Mouse (Mus musculus) thymus, adult 2 months (tissue): ENCODE data around the gene Tmem259. TPM values are rescaled to one million over a fixed set of nuclear protein-coding genes. Genes with fewer than 3 reads are reported as not detected.

Experiments
- DNase-seq: peaks from one replicate; pipeline ENCODE4 v3.0.0; 2021
- H3K27ac ChIP-seq: fragments of 200-500 bp; 2 replicates; pipeline ENCODE4 v1.5.1; 2012; ENCODE audit warnings: low read length, control low read depth; ENCODE audit not compliant: control insufficient read depth, insufficient read depth
- H3K27me3 ChIP-seq: fragments of 200-500 bp; 2 replicates; pipeline ENCODE4 v1.6.1; 2012; ENCODE audit warnings: mild to moderate bottlenecking, low read length, moderate library complexity, mixed read lengths; ENCODE audit not compliant: control insufficient read depth, insufficient read depth
- H3K36me3 ChIP-seq: fragments of 200-500 bp; 2 replicates; pipeline ENCODE4 v1.6.1; 2012; ENCODE audit warnings: mild to moderate bottlenecking, low read length, moderate library complexity; ENCODE audit not compliant: control insufficient read depth, insufficient read depth
- H3K4me1 ChIP-seq: fragments of 200-500 bp; replicated peaks from 2 replicates; pipeline ENCODE4 v1.6.1; 2012; ENCODE audit warnings: low read length; ENCODE audit not compliant: control insufficient read depth, insufficient read depth
- H3K4me3 ChIP-seq: fragments of 200-500 bp; 2 replicates; pipeline ENCODE4 v1.5.1; 2012; ENCODE audit warnings: mild to moderate bottlenecking, low read length, control low read depth, moderate library complexity; ENCODE audit not compliant: control insufficient read depth, insufficient read depth
- CTCF ChIP-seq: fragments of 200-500 bp; IDR thresholded peaks from 2 replicates; pipeline ENCODE4 v1.5.1; 2012; ENCODE audit warnings: mild to moderate bottlenecking, control low read depth, low read length, moderate library complexity, borderline replicate concordance; ENCODE audit not compliant: control insufficient read depth, poor library complexity, insufficient read depth; ENCODE audit errors: extremely low read depth
- POLR2A ChIP-seq: fragments of 200-500 bp; IDR thresholded peaks from 2 replicates; pipeline ENCODE4 v1.6.1; 2012; ENCODE audit warnings: mild to moderate bottlenecking, low read length, control low read depth, moderate library complexity; ENCODE audit not compliant: control insufficient read depth, poor library complexity, insufficient read depth; ENCODE audit errors: extremely low read depth
- WGBS: fragments of 180-500 bp; shearing (Covaris S2); methylation state at CpG from one replicate; pipeline ENCODE4 v1.1.7; 2018; 5-methylcytosine and 5-hydroxymethylcytosine counted together
- polyA plus RNA-seq: library from polyadenylated mRNA; depleted of rRNA; stranded (reverse); fragments of >200 nt; gene quantifications from 2 replicates; pipeline ENCODE4 v1.2.3, GENCODE M21; 2012

Tmem259 gene
- polyA plus RNA-seq, 1 experiment, result 566 TPM

DNA sequence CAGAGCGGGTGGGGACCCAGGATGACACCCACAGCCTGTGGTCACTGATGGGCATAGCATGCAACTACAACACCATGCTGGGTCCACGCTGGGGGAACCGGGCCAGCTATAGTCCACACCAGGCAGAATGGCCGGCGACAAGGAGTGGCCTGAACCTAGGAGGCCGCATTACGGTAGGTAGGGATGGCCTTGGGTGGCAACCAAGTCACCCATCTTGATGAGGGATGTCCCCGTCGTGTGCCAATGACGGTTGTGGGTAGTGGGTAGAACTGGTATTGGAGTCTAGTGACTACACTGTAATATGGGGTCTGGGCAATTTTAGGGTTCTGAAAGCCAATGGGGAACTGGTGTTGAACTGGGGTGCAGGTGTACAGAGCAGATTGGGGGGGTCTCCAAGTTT, 32.8 kb upstream of the Tmem259 start:
- DNase-seq, result no peak
- peaks cover 38% of the 10 kb centered on the region for H3K36me3 ChIP-seq
- H3K27ac ChIP-seq, result peak overlapping the region; percentile 86
- H3K4me3 ChIP-seq, result peak overlapping the region; percentile 83
- WGBS, result 2% methylated on average over 10 of the region's 10 CpGs
- peaks cover 44% of the 10 kb centered on the region for H3K4me1 ChIP-seq
- H3K27me3 ChIP-seq, result no peaks in the 10 kb centered on the region
- no peak for TF ChIP-seq CTCF
- TF ChIP-seq POLR2A, result no peak

GRCm38 (mm10) chr10:80016511-80016910, 32.4 kb upstream of the Tmem259 start, which contains the start of gene Arhgap45:
Gene Arhgap45 (plus strand): TSS chr10:80016653.
- peaks cover 41% of the 10 kb centered on the region for H3K4me1 ChIP-seq
- peak within 1 kb of the TSS; percentile 99 for H3K27ac ChIP-seq
- WGBS, result 3% methylated on average over 11 of the region's 11 CpGs
- peak; percentile 98 for TF ChIP-seq POLR2A
- TF ChIP-seq CTCF, result no peak
- H3K27me3 ChIP-seq, result no peaks in the 10 kb centered on the region
- H3K36me3 ChIP-seq, result peaks cover 35% of the 10 kb centered on the region
- DNase-seq, result peak; percentile 91
- peak within 1 kb of the TSS; percentile 83 for H3K4me3 ChIP-seq

- H3K36me3 ChIP-seq, result peaks cover 32% of the 10 kb centered on the region
- H3K27me3 ChIP-seq, result no peaks in the 10 kb centered on the region
- H3K4me1 ChIP-seq, result peaks cover 32% of the 10 kb centered on the region
- H3K27ac ChIP-seq, result no peak overlapping the region
- 94% methylated on average over 10 of the region's 10 CpGs for WGBS
- TF ChIP-seq POLR2A (no peak), CTCF (no peak)
- no peak overlapping the region for H3K4me3 ChIP-seq
- DNase-seq, result peak; percentile 16
Measured at GRCm38 (mm10) chr10:80015583-80015982, 31.5 kb upstream of the Tmem259 start.

DNA sequence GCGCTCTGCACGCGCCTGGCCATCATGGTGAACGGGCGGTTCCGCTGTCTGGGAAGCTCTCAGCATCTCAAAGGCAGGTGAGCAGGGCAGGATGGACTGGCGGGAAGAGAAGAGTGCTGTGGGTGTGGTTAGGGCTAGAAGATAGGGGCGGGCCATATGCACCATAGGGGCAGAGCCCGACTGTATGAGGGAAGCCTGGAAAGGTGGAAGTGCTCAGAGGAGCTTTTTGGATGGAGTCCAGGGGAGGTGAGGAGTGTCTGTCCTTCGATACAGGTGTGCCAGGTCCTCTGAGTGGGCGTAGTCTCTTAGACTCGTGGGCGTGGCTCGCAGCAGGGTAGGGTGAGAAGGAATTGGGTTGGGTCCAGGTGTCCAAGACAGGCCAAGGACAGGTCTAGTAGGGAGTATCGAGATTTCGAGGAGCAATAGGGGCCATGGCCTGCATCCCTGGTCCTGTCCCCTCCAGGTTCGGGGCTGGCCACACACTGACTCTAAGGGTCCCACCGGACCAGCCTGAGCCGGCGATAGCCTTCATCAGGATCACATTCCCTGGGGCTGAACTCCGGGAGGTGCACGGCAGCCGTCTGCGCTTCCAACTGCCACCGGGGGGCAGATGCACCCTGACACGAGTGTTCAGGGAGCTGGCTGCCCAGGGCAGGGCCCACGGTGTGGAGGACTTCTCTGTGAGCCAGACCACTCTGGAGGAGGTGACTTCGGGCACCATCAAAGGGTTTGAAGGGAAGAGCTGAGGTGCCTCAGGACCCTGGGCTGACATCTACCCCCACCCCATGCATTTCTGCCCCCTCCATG, 30.6 kb upstream of the Tmem259 start:
- H3K27ac ChIP-seq, result no peak overlapping the region
- peaks cover 23% of the 10 kb centered on the region for H3K4me1 ChIP-seq
- peaks cover 29% of the 10 kb centered on the region for H3K36me3 ChIP-seq
- no peaks in the 10 kb centered on the region for H3K27me3 ChIP-seq
- TF ChIP-seq CTCF (peak; percentile 70), POLR2A (no peak)
- no peak overlapping the region for H3K4me3 ChIP-seq
- 82% methylated on average over 28 of the region's 28 CpGs for WGBS
- peak; percentile 61 for DNase-seq

DNA sequence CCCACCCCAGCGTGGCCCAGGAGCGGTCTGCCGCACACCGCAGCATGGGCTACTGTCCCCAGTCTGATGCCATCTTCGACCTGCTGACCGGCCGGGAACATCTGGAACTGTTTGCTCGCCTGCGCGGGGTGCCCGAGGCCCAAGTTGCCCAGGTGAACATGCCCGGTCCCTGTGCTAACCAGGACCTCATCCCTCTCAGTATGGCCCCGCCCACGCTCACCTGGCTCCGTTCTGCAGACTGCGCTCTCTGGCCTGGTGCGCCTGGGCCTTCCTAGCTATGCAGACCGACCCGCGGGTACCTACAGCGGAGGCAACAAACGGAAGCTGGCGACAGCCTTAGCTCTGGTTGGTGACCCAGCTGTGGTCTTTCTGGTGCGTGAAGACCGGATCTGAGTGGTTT, 29.5 kb upstream of the Tmem259 start:
- Histone ChIP-seq H3K27ac (no peak overlapping the region), H3K27me3 (no peaks in the 10 kb centered on the region), H3K36me3 (peaks cover 19% of the 10 kb centered on the region), H3K4me3 (no peak overlapping the region), H3K4me1 (peaks cover 14% of the 10 kb centered on the region)
- TF ChIP-seq CTCF (no peak), POLR2A (no peak)
- no peak for DNase-seq
- 97% methylated on average over 25 of the region's 25 CpGs for WGBS

- 95% methylated on average over 6 of the region's 6 CpGs for WGBS
- Histone ChIP-seq H3K36me3 (peaks cover 14% of the 10 kb centered on the region; the same call in 1 of the 2 replicates), H3K4me1 (peaks cover 14% of the 10 kb centered on the region)
Measured at GRCm38 (mm10) chr10:80011740-80012139, 27.6 kb upstream of the Tmem259 start.

More at GRCm38 (mm10) chr10:80011740-80012139, 27.6 kb upstream of the Tmem259 start:
- DNase-seq, result no peak
- TF ChIP-seq CTCF (no peak), POLR2A (no peak)
- no peak overlapping the region for H3K4me3 ChIP-seq
- no peaks in the 10 kb centered on the region for H3K27me3 ChIP-seq
- H3K27ac ChIP-seq, result no peak overlapping the region
